Mouse (Mus musculus): ENCODE data around the gene Olfr786. TPM values are rescaled to one million over a fixed set of nuclear protein-coding genes. Genes with fewer than 3 reads are reported as not detected.

The Olfr786 gene
- not detected in 2 replicates for polyA plus RNA-seq (2015; fragmentation: Nextera tagmentation; extraction: Ambion mirVana)

DNA sequence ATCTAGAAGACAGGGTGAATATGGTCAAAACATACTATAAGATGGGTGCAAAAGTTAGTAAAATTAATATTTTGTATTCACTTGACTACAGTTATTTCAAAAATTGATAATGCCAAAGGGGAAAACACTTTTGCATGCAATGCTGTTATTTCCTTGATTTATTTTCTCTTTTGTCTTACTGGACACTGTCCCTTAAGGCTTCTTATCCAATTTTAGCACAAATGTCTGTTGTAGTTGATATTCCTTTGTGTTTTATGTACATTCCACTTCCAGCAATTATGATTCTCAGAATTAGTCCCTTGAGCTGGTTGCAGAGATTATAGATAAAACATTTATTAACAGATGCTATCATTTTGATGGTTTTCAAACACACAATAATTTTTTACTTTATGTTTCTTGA is at the start of gene Olfr786:
Gene Olfr786, plus strand, starts transcription at position 301 of the 400 bp plus-strand sequence.
- Histone ChIP-seq H3K36me3 (ENCODE audit: insufficient read depth, low read length) (no peaks in the 10 kb centered on the region), H3K9me3 (ENCODE audit: low read length) (no peaks in the 10 kb centered on the region), H3K4me3 (ENCODE audit: low read length) (no peak within 1 kb of the TSS), H3K4me1 (ENCODE audit: insufficient read depth, low read length) (no peaks in the 10 kb centered on the region), H3K27ac (ENCODE audit: low read length) (no peak within 1 kb of the TSS), H3K27me3 (ENCODE audit: insufficient read depth, low read length) (no peaks in the 10 kb centered on the region), H3K9ac (replicated peaks; ENCODE audit: low read length) (no peak within 1 kb of the TSS), H3K4me2 (replicated peaks; ENCODE audit: low read depth, low read length) (no peak within 1 kb of the TSS)
- ATAC-seq (ENCODE audit: low FRiP score, low TSS enrichment), result no peak

DNA sequence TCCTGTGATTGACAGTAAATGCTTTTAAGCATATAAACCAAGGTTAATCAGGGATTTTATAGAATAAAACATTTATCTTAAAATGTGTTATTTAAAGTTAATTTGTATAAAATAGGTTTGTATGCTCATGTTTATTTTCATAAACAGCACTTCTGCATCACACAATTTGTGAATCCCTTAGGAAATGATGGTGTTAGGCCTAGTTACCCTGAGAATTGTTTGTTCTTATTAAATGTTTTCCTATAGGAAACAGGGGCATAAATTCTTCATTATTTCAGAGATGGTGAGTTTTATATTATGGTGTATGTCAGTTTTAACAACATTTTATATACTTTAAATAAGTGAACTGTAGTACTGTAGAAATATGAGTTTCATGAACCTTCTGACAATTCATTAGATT is 43.3 kb upstream of the Olfr786 start, which contains the start of gene Olfr784:
Gene Olfr784, plus strand, starts transcription at position 301 of the 400 bp plus-strand sequence.
- no peak for ATAC-seq (ENCODE audit: low FRiP score, low TSS enrichment)
- Histone ChIP-seq H3K9me3 (ENCODE audit: low read length) (no peaks in the 10 kb centered on the region), H3K27me3 (ENCODE audit: insufficient read depth, low read length) (no peaks in the 10 kb centered on the region), H3K27ac (ENCODE audit: low read length) (no peak within 1 kb of the TSS), H3K36me3 (ENCODE audit: insufficient read depth, low read length) (no peaks in the 10 kb centered on the region), H3K9ac (replicated peaks; ENCODE audit: low read length) (no peak within 1 kb of the TSS), H3K4me3 (ENCODE audit: low read length) (no peak within 1 kb of the TSS), H3K4me1 (ENCODE audit: insufficient read depth, low read length) (no peaks in the 10 kb centered on the region), H3K4me2 (replicated peaks; ENCODE audit: low read depth, low read length) (no peak within 1 kb of the TSS)

GRCm38 (mm10) chr10:129400892-129401291 is 26.2 kb upstream of the Olfr786 start:
- Histone ChIP-seq H3K27me3 (ENCODE audit: insufficient read depth, low read length) (no peaks in the 10 kb centered on the region), H3K27ac (ENCODE audit: low read length) (no peak overlapping the region), H3K4me3 (ENCODE audit: low read length) (no peak overlapping the region), H3K4me1 (ENCODE audit: insufficient read depth, low read length) (no peaks in the 10 kb centered on the region), H3K9me3 (ENCODE audit: low read length) (0 out of 2 replicates have a peak, but pooled peaks cover 2% of the 10 kb centered on the region), H3K4me2 (replicated peaks; ENCODE audit: low read depth, low read length) (no peak overlapping the region), H3K36me3 (ENCODE audit: insufficient read depth, low read length) (no peaks in the 10 kb centered on the region), H3K9ac (replicated peaks; ENCODE audit: low read length) (no peak overlapping the region)
- no peak for ATAC-seq (ENCODE audit: low FRiP score, low TSS enrichment)
- 54% methylated on average over 5 of the region's 5 CpGs for WGBS

DNA sequence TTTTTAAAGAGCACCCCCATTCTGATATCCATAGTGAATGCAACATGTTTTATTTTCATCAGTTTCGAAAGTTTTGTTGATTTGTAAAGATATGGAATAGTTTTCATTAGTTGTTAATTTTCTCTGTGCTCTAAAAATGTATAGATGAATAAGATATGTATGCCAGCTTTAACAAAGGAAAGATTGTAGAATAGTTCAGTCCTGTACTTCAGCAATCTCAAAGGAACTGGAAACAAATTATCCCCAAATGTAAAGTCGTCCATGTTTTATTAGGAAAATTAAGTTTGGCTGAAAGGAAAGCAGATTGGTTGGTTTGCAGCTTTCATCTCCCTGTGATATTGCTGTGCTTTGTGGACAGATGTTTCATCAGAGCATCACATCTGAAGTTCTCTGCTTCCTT is 22.0 kb upstream of the Olfr786 start, which contains the start of gene Olfr785:
Gene Olfr785, plus strand, starts transcription at position 301 of the 400 bp plus-strand sequence.
- Histone ChIP-seq H3K27ac (ENCODE audit: low read length) (no peak within 1 kb of the TSS), H3K4me2 (replicated peaks; ENCODE audit: low read depth, low read length) (no peak within 1 kb of the TSS), H3K9me3 (ENCODE audit: low read length) (0 out of 2 replicates have a peak, but pooled peaks cover 2% of the 10 kb centered on the region), H3K4me1 (ENCODE audit: insufficient read depth, low read length) (no peaks in the 10 kb centered on the region), H3K27me3 (ENCODE audit: insufficient read depth, low read length) (no peaks in the 10 kb centered on the region), H3K36me3 (ENCODE audit: insufficient read depth, low read length) (no peaks in the 10 kb centered on the region), H3K9ac (replicated peaks; ENCODE audit: low read length) (no peak within 1 kb of the TSS), H3K4me3 (ENCODE audit: low read length) (no peak within 1 kb of the TSS)
- 68% methylated on average over 2 of the region's 2 CpGs for WGBS
- ATAC-seq (ENCODE audit: low FRiP score, low TSS enrichment), result no peak

DNA sequence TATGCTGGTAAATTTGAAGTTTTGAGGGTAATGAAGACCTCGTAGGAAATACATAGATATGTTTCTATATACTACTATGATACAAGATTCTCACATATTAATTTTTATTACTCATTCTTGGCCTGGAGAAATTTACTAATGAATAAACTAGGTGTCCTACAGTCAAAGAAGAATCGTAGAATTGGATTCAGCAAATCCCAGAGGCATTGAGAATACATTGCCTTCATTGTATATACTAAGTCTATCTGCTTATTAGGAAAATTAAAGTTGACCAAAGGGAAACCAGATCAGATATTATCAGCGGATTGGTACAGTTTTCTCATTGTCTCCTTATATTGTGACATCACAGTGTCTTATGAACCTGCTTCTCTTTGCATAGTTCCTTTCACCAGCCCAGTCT is 34.5 kb downstream of the Olfr786 start, which contains the start of gene Olfr787:
Gene Olfr787, plus strand, starts transcription at position 301 of the 400 bp plus-strand sequence.
- WGBS, result 81% methylated on average over 3 of the region's 3 CpGs
- H3K9ac ChIP-seq (replicated peaks; ENCODE audit: low read length), result no peak within 1 kb of the TSS
- H3K36me3 ChIP-seq (ENCODE audit: insufficient read depth, low read length), result no peaks in the 10 kb centered on the region
- no peak within 1 kb of the TSS for H3K4me2 ChIP-seq (replicated peaks; ENCODE audit: low read depth, low read length)
- H3K27me3 ChIP-seq (ENCODE audit: insufficient read depth, low read length), result no peaks in the 10 kb centered on the region
- H3K4me1 ChIP-seq (ENCODE audit: insufficient read depth, low read length), result no peaks in the 10 kb centered on the region
- no peaks in the 10 kb centered on the region for H3K9me3 ChIP-seq (ENCODE audit: low read length)
- H3K4me3 ChIP-seq (ENCODE audit: low read length), result no peak within 1 kb of the TSS
- ATAC-seq (ENCODE audit: low FRiP score, low TSS enrichment), result no peak
- no peak within 1 kb of the TSS for H3K27ac ChIP-seq (ENCODE audit: low read length)

- Histone ChIP-seq H3K4me3 (ENCODE audit: low read length) (no peak within 1 kb of the TSS), H3K27ac (ENCODE audit: low read length) (no peak within 1 kb of the TSS), H3K9ac (replicated peaks; ENCODE audit: low read length) (no peak within 1 kb of the TSS), H3K4me2 (replicated peaks; ENCODE audit: low read depth, low read length) (no peak within 1 kb of the TSS), H3K27me3 (ENCODE audit: insufficient read depth, low read length) (no peaks in the 10 kb centered on the region), H3K36me3 (ENCODE audit: insufficient read depth, low read length) (no peaks in the 10 kb centered on the region), H3K4me1 (ENCODE audit: insufficient read depth, low read length) (no peaks in the 10 kb centered on the region), H3K9me3 (ENCODE audit: low read length) (no peaks in the 10 kb centered on the region)
- ATAC-seq (ENCODE audit: low FRiP score, low TSS enrichment), result no peak
Measured at GRCm38 (mm10) chr10:129470698-129471097, 43.6 kb downstream of the Olfr786 start, which contains the start of gene Olfr788. TSS of gene Olfr788 (plus strand) at chr10:129470998.

DNA sequence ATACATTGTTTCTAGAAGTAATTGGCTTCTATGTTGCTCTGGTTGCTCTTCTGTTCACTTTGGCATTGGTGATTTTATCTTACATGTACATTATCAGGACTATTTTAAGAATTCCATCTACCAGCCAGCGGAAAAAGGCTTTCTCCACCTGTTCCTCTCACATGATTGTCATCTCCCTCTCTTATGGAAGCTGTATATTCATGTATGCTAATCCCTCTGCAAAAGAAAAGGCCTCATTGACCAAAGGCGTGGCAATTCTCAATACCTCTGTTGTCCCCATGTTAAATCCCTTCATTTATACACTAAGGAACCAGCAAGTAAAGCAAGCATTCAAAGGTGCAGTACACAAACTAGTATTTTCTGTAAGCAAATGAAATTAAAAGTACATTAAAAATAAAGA is 46.1 kb downstream of the Olfr786 start:
- H3K27ac ChIP-seq (ENCODE audit: low read length), result no peak overlapping the region
- H3K9ac ChIP-seq (replicated peaks; ENCODE audit: low read length), result no peak overlapping the region
- H3K36me3 ChIP-seq (ENCODE audit: insufficient read depth, low read length), result no peaks in the 10 kb centered on the region
- ATAC-seq (ENCODE audit: low FRiP score, low TSS enrichment), result no peak
- 74% methylated on average over 2 of the region's 2 CpGs for WGBS
- no peak overlapping the region for H3K4me3 ChIP-seq (ENCODE audit: low read length)
- H3K4me1 ChIP-seq (ENCODE audit: insufficient read depth, low read length), result no peaks in the 10 kb centered on the region
- H3K9me3 ChIP-seq (ENCODE audit: low read length), result no peaks in the 10 kb centered on the region
- H3K27me3 ChIP-seq (ENCODE audit: insufficient read depth, low read length), result no peaks in the 10 kb centered on the region
- H3K4me2 ChIP-seq (replicated peaks; ENCODE audit: low read depth, low read length), result no peak overlapping the region

DNA sequence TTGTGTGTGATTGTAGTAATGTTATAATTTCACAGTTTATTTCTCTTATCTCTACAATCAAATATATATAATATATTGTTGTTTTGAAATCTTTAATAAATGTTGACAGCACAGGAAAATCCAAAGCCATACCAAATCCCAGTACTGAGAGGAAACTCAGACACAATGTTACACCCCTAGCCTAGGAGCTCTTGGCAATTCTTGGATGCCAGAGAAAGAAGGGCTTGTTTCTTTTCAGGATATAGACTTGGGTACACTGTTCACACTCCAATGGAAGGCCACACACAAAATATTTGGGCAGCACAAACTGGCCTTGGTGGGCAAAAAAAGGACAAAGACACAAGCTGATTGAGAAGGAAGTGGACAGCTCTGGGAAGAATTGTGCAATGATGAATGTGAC is 46.6 kb downstream of the Olfr786 start:
- no peaks in the 10 kb centered on the region for H3K27me3 ChIP-seq (ENCODE audit: insufficient read depth, low read length)
- no peaks in the 10 kb centered on the region for H3K9me3 ChIP-seq (ENCODE audit: low read length)
- no peak overlapping the region for H3K9ac ChIP-seq (replicated peaks; ENCODE audit: low read length)
- H3K27ac ChIP-seq (ENCODE audit: low read length), result no peak overlapping the region
- H3K4me2 ChIP-seq (replicated peaks; ENCODE audit: low read depth, low read length), result no peak overlapping the region
- no peak overlapping the region for H3K4me3 ChIP-seq (ENCODE audit: low read length)
- H3K4me1 ChIP-seq (ENCODE audit: insufficient read depth, low read length), result no peaks in the 10 kb centered on the region
- H3K36me3 ChIP-seq (ENCODE audit: insufficient read depth, low read length), result no peaks in the 10 kb centered on the region
- no peak for ATAC-seq (ENCODE audit: low FRiP score, low TSS enrichment)

DNA sequence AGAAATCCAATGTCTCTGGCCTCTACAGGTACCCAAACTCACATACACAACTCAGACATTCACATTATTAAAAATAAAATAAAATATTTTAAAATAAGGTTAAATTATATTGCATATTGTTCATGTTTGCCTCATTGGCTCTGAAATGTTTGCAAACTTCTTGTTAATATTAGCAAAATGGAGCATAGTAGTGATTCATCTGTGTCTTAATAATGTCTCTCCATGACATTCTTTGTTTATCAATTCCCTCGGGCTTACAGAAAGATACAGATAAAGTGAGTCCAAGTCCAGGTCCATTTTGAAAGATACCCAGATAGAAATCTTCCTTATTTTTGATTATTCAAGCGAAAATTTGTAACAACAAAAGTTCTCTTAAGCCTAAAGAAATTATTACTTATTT is 57.3 kb downstream of the Olfr786 start, which contains the start of gene Olfr789:
Gene Olfr789, plus strand, starts transcription at position 301 of the 400 bp plus-strand sequence.
- Histone ChIP-seq H3K4me1 (ENCODE audit: insufficient read depth, low read length) (no peaks in the 10 kb centered on the region), H3K9me3 (ENCODE audit: low read length) (no peaks in the 10 kb centered on the region), H3K36me3 (ENCODE audit: insufficient read depth, low read length) (no peaks in the 10 kb centered on the region), H3K4me2 (replicated peaks; ENCODE audit: low read depth, low read length) (no peak within 1 kb of the TSS), H3K4me3 (ENCODE audit: low read length) (no peak within 1 kb of the TSS), H3K27ac (ENCODE audit: low read length) (no peak within 1 kb of the TSS), H3K9ac (replicated peaks; ENCODE audit: low read length) (no peak within 1 kb of the TSS), H3K27me3 (ENCODE audit: insufficient read depth, low read length) (no peaks in the 10 kb centered on the region)
- no peak for ATAC-seq (ENCODE audit: low FRiP score, low TSS enrichment)
- 65% methylated on average over 2 of the region's 2 CpGs for WGBS

Measured in kidney, embryonic 16.5 days (tissue).